Mouse (Mus musculus) MEL (cell line): ENCODE measurements around the gene Plekhh3. TPM values are rescaled to one million over a fixed set of nuclear protein-coding genes. Genes with fewer than 3 reads are reported as not detected.

Experiments used
- DNase-seq: peaks from one replicate; pipeline ENCODE4 v3.0.0; 2011; ENCODE audit warnings: low read depth, low spot score
- H3K27ac ChIP-seq: 2 replicates; pipeline ENCODE4 v1.5.1; 2012; ENCODE audit warnings: low read depth, mild to moderate bottlenecking, control low read depth, low read length, moderate library complexity; ENCODE audit not compliant: control insufficient read depth
- H3K27me3 ChIP-seq, 2 experiments: fragments of 150-350 bp in 1 of 2; sonication (generic) in 1 of 2; 2 replicates each; pipeline ENCODE4 v1.6.1; 2012; ENCODE audit warnings: low read length in 2 of 2, mild to moderate bottlenecking in 2 of 2, improper control_type of control experiment in 1 of 2, moderate library complexity in 1 of 2; ENCODE audit not compliant: insufficient read depth in 2 of 2, control insufficient read depth in 1 of 2
- H3K36me3 ChIP-seq, 2 experiments: 2 replicates each; pipeline ENCODE4 v1.6.1; 2012 to 2014; ENCODE audit warnings: low read length in 2 of 2, improper control_type of control experiment in 1 of 2, inconsistent platforms in 1 of 2, mild to moderate bottlenecking in 1 of 2; ENCODE audit not compliant: insufficient read depth in 2 of 2, control insufficient read depth in 1 of 2
- H3K4me1 ChIP-seq, 2 experiments: fragments of 150-350 bp in 1 of 2; sonication (generic) in 1 of 2; 2 replicates each; pipeline ENCODE4 v1.6.1; 2012; ENCODE audit warnings: low read length in 2 of 2, improper control_type of control experiment in 1 of 2, mild to moderate bottlenecking in 1 of 2; ENCODE audit not compliant: insufficient read depth in 2 of 2, control insufficient read depth in 1 of 2
- H3K4me3 ChIP-seq, 2 experiments: fragments of 150-350 bp in 1 of 2; sonication (generic) in 1 of 2; 2 replicates each; pipeline ENCODE4 v1.5.1; 2012; ENCODE audit warnings: low read depth in 2 of 2, low read length in 2 of 2, mild to moderate bottlenecking in 2 of 2, moderate library complexity in 2 of 2, control low read depth in 1 of 2, improper control_type of control experiment in 1 of 2; ENCODE audit not compliant: control insufficient read depth in 1 of 2, insufficient read depth in 1 of 2
- H3K79me2 ChIP-seq: 2 replicates; pipeline ENCODE4 v1.6.1; 2012; ENCODE audit warnings: mild to moderate bottlenecking, low read length, moderate library complexity; ENCODE audit not compliant: control insufficient read depth, poor library complexity, insufficient read depth
- H3K9ac ChIP-seq: 2 replicates; pipeline ENCODE4 v1.6.1; 2012; ENCODE audit warnings: low read depth, mild to moderate bottlenecking, control low read depth, low read length, moderate library complexity; ENCODE audit not compliant: control insufficient read depth, poor library complexity, severe bottlenecking
- H3K9me3 ChIP-seq: fragments of 150-350 bp; sonication (generic); replicated peaks from 2 replicates; pipeline ENCODE4 v1.6.1; 2012; ENCODE audit warnings: mild to moderate bottlenecking, low read length, improper control_type of control experiment, moderate library complexity; ENCODE audit not compliant: insufficient read depth
- E2F4 ChIP-seq: IDR thresholded peaks from 2 replicates; pipeline ENCODE4 v1.6.1; 2011; ENCODE audit warnings: low read depth, low read length, improper control_type of control experiment, borderline replicate concordance
- ELF1 ChIP-seq: IDR thresholded peaks from 2 replicates; pipeline ENCODE4 v1.6.1; 2014; ENCODE audit warnings: low read depth, mild to moderate bottlenecking, inconsistent platforms, low read length, improper control_type of control experiment, moderate library complexity
- GATA1 ChIP-seq: IDR thresholded peaks from 2 replicates; pipeline ENCODE4 v1.6.1; 2011; ENCODE audit warnings: low read depth, low read length, improper control_type of control experiment
- JUND ChIP-seq: IDR thresholded peaks from 2 replicates; pipeline ENCODE4 v1.6.1; 2011; ENCODE audit warnings: low read depth, mild to moderate bottlenecking, improper control_type of control experiment, low read length
- MAFK ChIP-seq: IDR thresholded peaks from 2 replicates; pipeline ENCODE4 v1.6.1; 2011; ENCODE audit warnings: low read depth, mild to moderate bottlenecking, low read length, improper control_type of control experiment, borderline replicate concordance
- MXI1 ChIP-seq: IDR thresholded peaks from 2 replicates; pipeline ENCODE4 v1.6.1; 2011; ENCODE audit warnings: mild to moderate bottlenecking, low read depth, low read length, improper control_type of control experiment
- MYB ChIP-seq: IDR thresholded peaks from 2 replicates; pipeline ENCODE4 v1.6.1; 2011; ENCODE audit warnings: mild to moderate bottlenecking, low read depth, low read length, improper control_type of control experiment
- MYC ChIP-seq: IDR thresholded peaks from 2 replicates; pipeline ENCODE4 v1.6.1; 2011; ENCODE audit warnings: low read depth, mild to moderate bottlenecking, low read length, improper control_type of control experiment, moderate library complexity
- NELFE ChIP-seq: IDR thresholded peaks from 2 replicates; pipeline ENCODE4 v1.6.1; 2011; ENCODE audit warnings: low read depth, low read length, improper control_type of control experiment
- POLR2A ChIP-seq, 2 experiments: IDR thresholded peaks; 2 replicates each; pipeline ENCODE4 v1.6.1; 2011 to 2012; ENCODE audit warnings: low read length in 2 of 2, mild to moderate bottlenecking in 2 of 2, control low read depth in 1 of 2, improper control_type of control experiment in 1 of 2, low read depth in 1 of 2, moderate library complexity in 1 of 2; ENCODE audit not compliant: control insufficient read depth in 1 of 2, insufficient read depth in 1 of 2, poor library complexity in 1 of 2
- POLR2AphosphoS2 ChIP-seq: IDR thresholded peaks from 2 replicates; pipeline ENCODE4 v1.6.1; 2011; ENCODE audit warnings: low read length, improper control_type of control experiment
- POLR2AphosphoS5 ChIP-seq: IDR thresholded peaks from 2 replicates; pipeline ENCODE4 v1.6.1; 2012; ENCODE audit warnings: low read depth, borderline replicate concordance, mild to moderate bottlenecking, inconsistent platforms, low read length, moderate library complexity, mixed read lengths
- RAD21 ChIP-seq: IDR thresholded peaks from 2 replicates; pipeline ENCODE4 v1.6.1; 2011; ENCODE audit warnings: mild to moderate bottlenecking, low read depth, low read length, improper control_type of control experiment
- RCOR1 ChIP-seq: IDR thresholded peaks from 2 replicates; pipeline ENCODE4 v1.6.1; 2012; ENCODE audit warnings: low read depth, mild to moderate bottlenecking, inconsistent platforms, low read length, improper control_type of control experiment
- TCF12 ChIP-seq: IDR thresholded peaks from 2 replicates; pipeline ENCODE4 v1.6.1; 2014; ENCODE audit warnings: low read depth, mild to moderate bottlenecking, inconsistent platforms, low read length, improper control_type of control experiment, moderate library complexity
- UBTF ChIP-seq: IDR thresholded peaks from 2 replicates; pipeline ENCODE4 v1.6.1; 2012; ENCODE audit warnings: low read depth, mild to moderate bottlenecking, inconsistent platforms, low read length, improper control_type of control experiment, moderate library complexity, borderline replicate concordance; ENCODE audit not compliant: insufficient read depth
- USF2 ChIP-seq, 2 experiments: IDR thresholded peaks; 2 replicates each; pipeline ENCODE4 v1.6.1; 2011 to 2012; ENCODE audit warnings: improper control_type of control experiment in 2 of 2, low read length in 2 of 2, borderline replicate concordance in 1 of 2, inconsistent platforms in 1 of 2, low read depth in 1 of 2, mild to moderate bottlenecking in 1 of 2; ENCODE audit not compliant: insufficient read depth in 1 of 2
- ZMIZ1 ChIP-seq: IDR thresholded peaks from 2 replicates; pipeline ENCODE4 v1.6.1; 2012; ENCODE audit warnings: low read depth, mild to moderate bottlenecking, inconsistent platforms, low read length, improper control_type of control experiment, moderate library complexity
- polyA plus RNA-seq, 2 experiments: library from polyadenylated mRNA; stranded (reverse) in 1 of 2; unstranded in 1 of 2; fragments of >175 nt in 1 of 2; fragments of >200 nt in 1 of 2; gene quantifications; 2 replicates each; pipeline versions ENCODE4 v1.2.1 to v1.2.4; 2012; ENCODE audit warnings: low replicate concordance in 2 of 2, low read depth in 1 of 2; ENCODE audit not compliant: insufficient read length in 2 of 2, insufficient read depth in 1 of 2, missing spikeins in 1 of 2
- total RNA-seq: library from RNA; depleted of rRNA; stranded (reverse); fragments of 300-350 nt; gene quantifications from 2 replicates; pipeline ENCODE4 v1.2.3, GENCODE M21; 2012

Plekhh3 gene
- total and polyA plus RNA-seq, 3 experiments: 0.81 to 1.5 TPM; not detected in 1

DNA sequence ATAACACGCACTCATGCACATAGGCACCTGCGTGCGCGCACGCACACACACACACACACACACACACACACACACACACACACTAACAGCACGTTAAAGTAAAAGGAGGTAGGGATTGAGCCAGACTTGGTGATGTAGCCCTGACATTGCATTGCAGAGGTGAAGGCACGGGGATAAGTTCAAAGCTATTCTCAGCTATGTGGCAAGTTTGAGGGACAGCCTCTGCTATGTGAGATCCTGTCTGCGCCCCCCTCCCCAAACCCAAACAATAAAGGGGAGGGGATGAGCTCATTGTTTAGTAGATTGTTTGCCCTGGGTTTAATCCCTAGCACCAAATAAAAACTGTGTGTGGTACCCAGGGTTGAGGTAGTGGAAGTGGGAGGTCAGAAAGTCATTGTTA, 30.1 kb downstream of the Plekhh3 start (continued):
- TF ChIP-seq GATA1 (no peak), MYC (no peak), MAFK (no peak)

DNA sequence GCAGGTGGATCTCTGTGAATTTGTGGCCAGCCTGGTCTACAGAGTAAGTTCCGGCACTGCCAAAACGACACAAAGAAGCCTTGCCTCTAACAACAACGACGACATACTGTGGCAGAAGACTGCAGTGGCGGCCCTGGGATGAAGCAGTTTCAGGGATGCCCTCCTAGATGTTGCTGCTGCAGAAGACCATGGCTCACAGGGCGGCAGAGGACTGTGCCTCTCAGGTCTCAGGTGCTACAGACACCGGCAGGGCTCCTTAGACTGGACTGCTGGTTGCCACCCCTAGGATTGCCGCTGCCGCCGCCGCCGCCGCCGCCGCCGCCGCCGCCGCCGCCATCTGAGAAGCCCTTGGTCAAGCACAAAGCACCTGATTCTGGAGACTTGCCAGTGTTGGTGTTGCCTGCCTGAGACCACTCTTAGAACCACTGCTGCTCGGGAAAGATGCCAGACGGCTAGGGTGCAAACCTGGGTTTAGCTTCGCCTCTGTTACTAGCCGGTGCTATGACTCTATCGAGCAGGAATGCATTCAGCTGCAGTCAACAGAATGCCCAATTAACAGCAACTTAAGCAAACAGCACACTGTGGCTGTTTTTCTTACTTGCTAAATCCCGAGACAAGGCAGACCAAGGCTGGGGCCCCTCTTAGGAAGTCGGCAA, 30.9 kb downstream of the Plekhh3 start:
- no peak overlapping the region for H3K4me3 ChIP-seq
- no peaks in the 10 kb centered on the region for H3K79me2 ChIP-seq
- H3K9ac ChIP-seq: no peak overlapping the region
- H3K9me3 ChIP-seq: no peaks in the 10 kb centered on the region
- no peak for DNase-seq
- peaks cover 0 to 6% of the 10 kb centered on the region in 2 experiments; a peak in 2 of 4 replicates for H3K27me3 ChIP-seq
- no peaks in the 10 kb centered on the region for H3K36me3 ChIP-seq
- H3K4me1 ChIP-seq: peaks cover 0 to 19% of the 10 kb centered on the region in 2 experiments; a peak in 1 of 4 replicates
- no peak overlapping the region for H3K27ac ChIP-seq
- no peak for TF ChIP-seq UBTF
- TF ChIP-seq MYB: no peak
- TF ChIP-seq RAD21: no peak
- no peak for TF ChIP-seq POLR2AphosphoS5
- no peak for TF ChIP-seq TCF12
- TF ChIP-seq MYC: no peak

DNA sequence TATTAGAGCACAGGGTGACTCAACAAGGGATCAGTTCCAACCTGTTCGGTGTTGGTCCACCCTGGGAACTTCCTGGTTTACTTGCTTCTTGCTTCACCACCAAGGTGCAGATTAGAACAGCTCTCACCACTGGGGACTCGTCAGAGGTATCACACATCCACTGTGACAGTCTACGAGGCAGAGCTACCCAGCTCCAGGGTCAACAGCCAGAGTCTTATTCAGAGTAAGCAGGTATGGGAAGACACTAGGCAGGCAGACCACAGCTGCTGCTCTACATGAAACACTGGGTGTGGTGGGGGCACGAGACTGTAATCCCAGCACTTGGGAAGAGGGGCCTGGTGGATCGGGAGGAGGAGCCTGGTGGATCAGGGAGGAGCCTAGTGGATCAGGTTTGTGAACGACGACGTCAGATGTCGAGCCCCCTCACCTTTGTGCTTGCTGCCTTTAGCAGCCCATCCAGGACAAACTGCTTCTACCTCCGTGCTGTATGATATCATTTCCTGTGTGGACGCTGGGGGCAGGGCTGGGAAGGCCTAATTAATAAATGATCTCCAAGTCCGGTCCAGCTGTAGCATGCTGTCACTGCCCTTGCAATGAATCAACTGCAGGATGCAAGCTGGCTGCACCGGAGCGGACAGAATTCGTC, 32.5 kb downstream of the Plekhh3 start:
- peak overlapping the region; percentile 35 for H3K9ac ChIP-seq
- TF ChIP-seq TCF12 (no peak), ELF1 (peak; percentile 61; the same call in 1 of the 2 replicates)
- TF ChIP-seq, all 39 proteins: peak for 1
- Histone ChIP-seq H3K9me3 (no peaks in the 10 kb centered on the region), H3K27me3 (peaks cover 0 to 6% of the 10 kb centered on the region in 2 experiments; a peak in 2 of 4 replicates), H3K27ac (no peak overlapping the region), H3K4me1 (peaks cover 0 to 15% of the 10 kb centered on the region in 2 experiments; a peak in 1 of 4 replicates), H3K79me2 (no peaks in the 10 kb centered on the region), H3K36me3 (no peaks in the 10 kb centered on the region), H3K4me3 (peak overlapping the region; percentile 46 to 68)
- DNase-seq: peak; percentile 65

DNA sequence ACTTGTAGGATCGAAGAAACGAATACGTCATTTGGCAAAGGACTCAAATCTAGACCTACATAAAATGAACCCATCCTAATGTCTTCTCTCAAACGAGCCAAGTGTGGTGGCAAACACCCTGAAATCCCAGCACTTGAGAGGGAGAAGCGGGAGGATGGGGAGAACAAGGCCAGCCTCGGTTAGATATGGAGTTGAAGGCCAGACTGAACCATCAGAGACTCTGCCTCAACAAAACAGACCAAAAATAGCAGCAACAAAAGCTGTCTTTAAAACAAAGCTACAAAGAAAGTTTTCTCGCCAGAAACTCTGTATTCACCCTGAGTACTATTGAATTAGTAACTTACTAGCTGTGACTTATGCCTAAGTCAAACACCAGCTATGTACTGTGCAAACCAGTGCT, 34.2 kb downstream of the Plekhh3 start:
- Histone ChIP-seq H3K4me3 (no peak overlapping the region), H3K79me2 (no peaks in the 10 kb centered on the region), H3K36me3 (peaks cover 0 to 3% of the 10 kb centered on the region in 2 experiments; a peak in 1 of 4 replicates), H3K9ac (no peak overlapping the region), H3K27ac (no peak overlapping the region), H3K4me1 (peaks cover 0 to 18% of the 10 kb centered on the region in 2 experiments; a peak in 2 of 4 replicates), H3K9me3 (no peaks in the 10 kb centered on the region), H3K27me3 (peaks cover 0 to 3% of the 10 kb centered on the region in 2 experiments; a peak in 1 of 4 replicates)
- TF ChIP-seq NELFE (no peak), POLR2AphosphoS2 (no peak), POLR2A (IDR thresholded peaks at IDR 0.05; ENCODE audit: control insufficient read depth in 1 of 2, insufficient read depth in 1 of 2, low read depth in 1 of 2, low read length in 2 of 2, poor library complexity in 1 of 2) (no peak), E2F4 (no peak), MXI1 (no peak), ZMIZ1 (no peak), JUND (no peak), USF2 (IDR thresholded peaks at IDR 0.05; ENCODE audit: borderline replicate concordance in 1 of 2, insufficient read depth in 1 of 2, low read depth in 1 of 2, low read length in 2 of 2) (no peak), RCOR1 (no peak), ELF1 (no peak)
- DNase-seq: no peak
